Mouse (Mus musculus) kidney, adult 2 months (tissue): ENCODE measurements at regions not wholly inside any gene's neighbourhood (a gene's known extent, or its start where the extent isn't known, plus 50 kb on each side); places are given as distances from the start of the nearest gene placed in this dataset.
"Not testable (repeated sequence)": the region's sequence is repeated elsewhere in the genome, so short reads cannot be mapped to it uniquely, and the experiment has no call there.

Experiments used
- DNase-seq: peaks from one replicate; pipeline ENCODE4 v3.0.0; 2021
- H3K27ac ChIP-seq: fragments of 200-500 bp; 2 replicates; pipeline ENCODE4 v1.5.1; 2012; ENCODE audit warnings: low read depth, low read length, control low read depth, inconsistent platforms; ENCODE audit not compliant: insufficient read depth
- H3K27me3 ChIP-seq: fragments of 200-500 bp; replicated peaks from 2 replicates; pipeline ENCODE4 v1.6.1; 2012; ENCODE audit warnings: mild to moderate bottlenecking, moderate library complexity, low read length, inconsistent platforms; ENCODE audit not compliant: control insufficient read depth, insufficient read depth
- H3K36me3 ChIP-seq: fragments of 200-500 bp; 2 replicates; pipeline ENCODE4 v1.6.1; 2012; ENCODE audit warnings: mild to moderate bottlenecking, moderate library complexity, low read length, inconsistent platforms; ENCODE audit not compliant: control insufficient read depth, insufficient read depth
- H3K4me1 ChIP-seq: fragments of 200-500 bp; 2 replicates; pipeline ENCODE4 v1.6.1; 2011; ENCODE audit warnings: low read length; ENCODE audit not compliant: control insufficient read depth, insufficient read depth
- H3K4me3 ChIP-seq: fragments of 200-500 bp; 2 replicates; pipeline ENCODE4 v1.5.1; 2011; ENCODE audit warnings: mild to moderate bottlenecking, low read depth, low read length, control low read depth; ENCODE audit not compliant: insufficient read depth
- CTCF ChIP-seq: fragments of 200-500 bp; conservative IDR thresholded peaks from 2 replicates; pipeline ENCODE4 v1.5.1; 2011; ENCODE audit warnings: low read depth, mild to moderate bottlenecking, control low read depth, low read length, moderate library complexity, mixed read lengths; ENCODE audit not compliant: insufficient read depth, insufficient read length
- POLR2A ChIP-seq: fragments of 200-500 bp; IDR thresholded peaks from one replicate; pipeline ENCODE4 v1.6.1; 2011; ENCODE audit warnings: low read depth, low read length, control low read depth
- WGBS: fragments of 180-500 bp; shearing (Covaris S2); methylation state at CpG from one replicate; pipeline ENCODE4 v1.1.7; 2018; 5-methylcytosine and 5-hydroxymethylcytosine counted together

- TF ChIP-seq CTCF (peak; percentile 67), POLR2A (no peak)
- WGBS: 12% methylated on average over 4 of the region's 4 CpGs
- H3K27ac ChIP-seq: no peak overlapping the region
- H3K27me3 ChIP-seq: no peaks in the 10 kb centered on the region; the same call in 1 of the 2 replicates
- no peaks in the 10 kb centered on the region for H3K4me1 ChIP-seq
- DNase-seq: peak; percentile 53
- no peak overlapping the region for H3K4me3 ChIP-seq
- no peaks in the 10 kb centered on the region for H3K36me3 ChIP-seq
These were observed 124.0 kb downstream of the Akain1 start for GRCm38 (mm10) chr17:69563165-69563564.

GRCm38 (mm10) chr17:69571070-69571669, 132.0 kb downstream of the Akain1 start:
- H3K4me1 ChIP-seq, H3K4me3 ChIP-seq, DNase-seq, H3K36me3 ChIP-seq, H3K27ac ChIP-seq, H3K27me3 ChIP-seq: not testable (repeated sequence)
- 61% methylated on average over 8 of the region's 8 CpGs for WGBS

- no peaks in the 10 kb centered on the region for H3K36me3 ChIP-seq
- WGBS: 64% methylated on average over 4 of the region's 4 CpGs
- H3K4me1 ChIP-seq: no peaks in the 10 kb centered on the region
- no peak overlapping the region for H3K27ac ChIP-seq
- TF ChIP-seq CTCF (no peak), POLR2A (no peak)
- no peaks in the 10 kb centered on the region for H3K27me3 ChIP-seq
- H3K4me3 ChIP-seq: no peak overlapping the region
- DNase-seq: no peak
These were observed 151.4 kb downstream of the Akain1 start for GRCm38 (mm10) chr17:69590553-69590952.

GRCm38 (mm10) chr17:69597773-69598295, 158.7 kb downstream of the Akain1 start:
- WGBS: 83% methylated on average over 3 of the region's 3 CpGs
- DNase-seq: no peak

GRCm38 (mm10) chr17:69598461-69598860, 159.3 kb downstream of the Akain1 start:
- no peaks in the 10 kb centered on the region for H3K36me3 ChIP-seq
- DNase-seq: no peak
- H3K27me3 ChIP-seq: no peaks in the 10 kb centered on the region
- H3K27ac ChIP-seq: no peak overlapping the region
- 88% methylated on average over 5 of the region's 5 CpGs for WGBS
- no peak overlapping the region for H3K4me3 ChIP-seq
- no peaks in the 10 kb centered on the region for H3K4me1 ChIP-seq
- no peak for TF ChIP-seq CTCF
- TF ChIP-seq POLR2A: no peak

More at GRCm38 (mm10) chr17:69597773-69598295, 158.7 kb downstream of the Akain1 start:
- no peaks in the 10 kb centered on the region for H3K36me3 ChIP-seq
- TF ChIP-seq POLR2A (no peak), CTCF (no peak)
- H3K4me3 ChIP-seq: no peak overlapping the region
- H3K4me1 ChIP-seq: no peaks in the 10 kb centered on the region
- H3K27ac ChIP-seq: no peak overlapping the region
- H3K27me3 ChIP-seq: no peaks in the 10 kb centered on the region

GRCm38 (mm10) chr17:69603596-69603995, 164.5 kb downstream of the Akain1 start:
- TF ChIP-seq POLR2A (no peak), CTCF (no peak)
- Histone ChIP-seq H3K27me3 (no peaks in the 10 kb centered on the region), H3K4me1 (no peaks in the 10 kb centered on the region), H3K36me3 (no peaks in the 10 kb centered on the region), H3K4me3 (no peak overlapping the region), H3K27ac (no peak overlapping the region)
- no peak for DNase-seq

GRCm38 (mm10) chr17:69604698-69605097, 165.6 kb downstream of the Akain1 start:
- TF ChIP-seq CTCF: peak; percentile 41; the same call in 1 of the 2 replicates
- no peak for TF ChIP-seq POLR2A
- 62% methylated on average over 6 of the region's 6 CpGs for WGBS
- no peaks in the 10 kb centered on the region for H3K36me3 ChIP-seq
- H3K4me1 ChIP-seq: no peaks in the 10 kb centered on the region
- peak; percentile 17 for DNase-seq
- H3K27ac ChIP-seq: no peak overlapping the region
- H3K4me3 ChIP-seq: no peak overlapping the region
- H3K27me3 ChIP-seq: no peaks in the 10 kb centered on the region

GRCm38 (mm10) chr17:69605458-69605857, 166.3 kb downstream of the Akain1 start:
- no peaks in the 10 kb centered on the region for H3K36me3 ChIP-seq
- no peaks in the 10 kb centered on the region for H3K4me1 ChIP-seq
- TF ChIP-seq POLR2A (no peak), CTCF (no peak)
- no peak for DNase-seq
- no peak overlapping the region for H3K27ac ChIP-seq
- H3K27me3 ChIP-seq: no peaks in the 10 kb centered on the region
- H3K4me3 ChIP-seq: no peak overlapping the region
- 76% methylated on average over 9 of the region's 9 CpGs for WGBS
